Mouse (Mus musculus): ENCODE measurements at regions not wholly inside any gene's neighbourhood (a gene's known extent, or its start where the extent isn't known, plus 50 kb on each side); places are given as distances from the start of the nearest gene placed in this dataset.
A peak's percentile ranks its signal among the peaks of the same experiment; 100 is the strongest.

- Histone ChIP-seq H3K4me1 (replicated peaks; ENCODE audit: control insufficient read depth, insufficient read depth, low read length) (peaks cover 5% of the 10 kb centered on the region; the same call in 1 of the 2 replicates), H3K4me2 (replicated peaks) (no peak overlapping the region), H3K36me3 (replicated peaks; ENCODE audit: control insufficient read depth, insufficient read depth) (no peaks in the 10 kb centered on the region), H3K27me3 (ENCODE audit: control insufficient read depth, insufficient read depth, low read length) (no peaks in the 10 kb centered on the region; the same call in 1 of the 2 replicates), H3K9me3 (ENCODE audit: control insufficient read depth, low read length) (no peaks in the 10 kb centered on the region), H3K4me3 (replicated peaks; ENCODE audit: low read length) (no peak overlapping the region), H3K27ac (peak overlapping the region; percentile 47), H3K9ac (no peak overlapping the region)
- DNase-seq (ENCODE audit: low spot score) = no peak
- ATAC-seq (ENCODE audit: low FRiP score) = no peak
- WGBS = 78% methylated on average over 7 of the region's 7 CpGs
Observed at GRCm38 (mm10) chr5:100232076-100232475, 72.5 kb upstream of the Tmem150c start.

- DNase-seq (ENCODE audit: low spot score) (no peak), ATAC-seq (ENCODE audit: low FRiP score) (no peak)
- no peak overlapping the region for H3K4me3 ChIP-seq (replicated peaks; ENCODE audit: low read length)
- WGBS = 62% methylated on average over 11 of the region's 11 CpGs
- H3K27ac ChIP-seq = peak overlapping the region; percentile 47
- peaks cover 5% of the 10 kb centered on the region; the same call in 1 of the 2 replicates for H3K4me1 ChIP-seq (replicated peaks; ENCODE audit: control insufficient read depth, insufficient read depth, low read length)
- no peak overlapping the region for H3K9ac ChIP-seq
- H3K27me3 ChIP-seq (ENCODE audit: control insufficient read depth, insufficient read depth, low read length) = no peaks in the 10 kb centered on the region; the same call in 1 of the 2 replicates
- H3K36me3 ChIP-seq (replicated peaks; ENCODE audit: control insufficient read depth, insufficient read depth) = no peaks in the 10 kb centered on the region
- no peaks in the 10 kb centered on the region for H3K9me3 ChIP-seq (ENCODE audit: control insufficient read depth, low read length)
- H3K4me2 ChIP-seq (replicated peaks) = no peak overlapping the region
Observed at GRCm38 (mm10) chr5:100231574-100231973, 72.0 kb upstream of the Tmem150c start.

GRCm38 (mm10) chr5:100230038-100230437 is 70.4 kb upstream of the Tmem150c start:
- WGBS = 88% methylated on average over 4 of the region's 4 CpGs
- no peak for DNase-seq (ENCODE audit: low spot score)
- Histone ChIP-seq H3K4me3 (replicated peaks; ENCODE audit: low read length) (no peak overlapping the region), H3K4me2 (replicated peaks) (no peak overlapping the region), H3K9me3 (ENCODE audit: control insufficient read depth, low read length) (no peaks in the 10 kb centered on the region), H3K27ac (no peak overlapping the region), H3K4me1 (replicated peaks; ENCODE audit: control insufficient read depth, insufficient read depth, low read length) (peaks cover 5% of the 10 kb centered on the region; the same call in 1 of the 2 replicates), H3K9ac (no peak overlapping the region), H3K36me3 (replicated peaks; ENCODE audit: control insufficient read depth, insufficient read depth) (no peaks in the 10 kb centered on the region), H3K27me3 (ENCODE audit: control insufficient read depth, insufficient read depth, low read length) (no peaks in the 10 kb centered on the region; the same call in 1 of the 2 replicates)
- ATAC-seq (ENCODE audit: low FRiP score) = no peak

DNA sequence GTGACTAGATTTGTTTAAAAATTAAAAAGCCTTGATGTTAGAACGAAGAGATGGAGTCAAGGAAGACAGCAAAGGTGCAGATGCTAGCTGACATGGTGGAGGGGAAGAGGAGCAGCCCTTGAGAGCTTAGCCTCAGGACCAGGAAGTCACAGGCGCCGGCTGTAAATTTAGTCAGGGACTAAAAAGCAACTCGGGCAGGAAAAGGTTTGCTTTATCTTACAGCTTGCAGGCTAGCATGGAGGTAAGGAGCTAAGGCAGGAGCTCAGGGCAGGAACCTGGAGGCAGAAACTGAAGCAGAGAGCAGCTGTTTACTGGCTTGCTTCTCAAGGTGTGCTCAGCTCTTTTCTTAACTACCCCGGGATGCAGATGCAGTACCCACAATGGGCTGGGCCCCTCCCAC is 68.3 kb upstream of the Tmem150c start:
- 83% methylated on average over 5 of the region's 5 CpGs for WGBS
- Histone ChIP-seq H3K27ac (no peak overlapping the region), H3K9ac (no peak overlapping the region), H3K4me1 (replicated peaks; ENCODE audit: control insufficient read depth, insufficient read depth, low read length) (peaks cover 5% of the 10 kb centered on the region; the same call in 1 of the 2 replicates), H3K27me3 (ENCODE audit: control insufficient read depth, insufficient read depth, low read length) (no peaks in the 10 kb centered on the region; the same call in 1 of the 2 replicates), H3K4me3 (replicated peaks; ENCODE audit: low read length) (no peak overlapping the region), H3K9me3 (ENCODE audit: control insufficient read depth, low read length) (no peaks in the 10 kb centered on the region), H3K4me2 (replicated peaks) (no peak overlapping the region), H3K36me3 (replicated peaks; ENCODE audit: control insufficient read depth, insufficient read depth) (no peaks in the 10 kb centered on the region)
- ATAC-seq (ENCODE audit: low FRiP score) = no peak
- DNase-seq (ENCODE audit: low spot score) = no peak

- DNase-seq (ENCODE audit: low spot score) (no peak), ATAC-seq (ENCODE audit: low FRiP score) (no peak)
- H3K27ac ChIP-seq = no peak overlapping the region
- no peak overlapping the region for H3K9ac ChIP-seq
- H3K4me3 ChIP-seq (replicated peaks; ENCODE audit: low read length) = no peak overlapping the region
- H3K4me1 ChIP-seq (replicated peaks; ENCODE audit: control insufficient read depth, insufficient read depth, low read length) = 0 out of 2 replicates have a peak, but pooled peaks cover 1% of the 10 kb centered on the region
- WGBS = 78% methylated on average over 17 of the region's 17 CpGs
- H3K9me3 ChIP-seq (ENCODE audit: control insufficient read depth, low read length) = no peaks in the 10 kb centered on the region
- no peak overlapping the region for H3K4me2 ChIP-seq (replicated peaks)
- H3K36me3 ChIP-seq (replicated peaks; ENCODE audit: control insufficient read depth, insufficient read depth) = no peaks in the 10 kb centered on the region
- H3K27me3 ChIP-seq (ENCODE audit: control insufficient read depth, insufficient read depth, low read length) = no peaks in the 10 kb centered on the region; the same call in 1 of the 2 replicates
Observed at GRCm38 (mm10) chr5:100226571-100227235, 67.1 kb upstream of the Tmem150c start.

GRCm38 (mm10) chr5:100225491-100225890 is 65.9 kb upstream of the Tmem150c start:
- H3K36me3 ChIP-seq (replicated peaks; ENCODE audit: control insufficient read depth, insufficient read depth) = no peaks in the 10 kb centered on the region
- 72% methylated on average over 7 of the region's 7 CpGs for WGBS
- no peak overlapping the region for H3K9ac ChIP-seq
- H3K4me3 ChIP-seq (replicated peaks; ENCODE audit: low read length) = no peak overlapping the region
- DNase-seq (ENCODE audit: low spot score) (no peak), ATAC-seq (ENCODE audit: low FRiP score) (no peak)
- H3K4me2 ChIP-seq (replicated peaks) = no peak overlapping the region
- H3K9me3 ChIP-seq (ENCODE audit: control insufficient read depth, low read length) = no peaks in the 10 kb centered on the region
- no peaks in the 10 kb centered on the region; the same call in 1 of the 2 replicates for H3K27me3 ChIP-seq (ENCODE audit: control insufficient read depth, insufficient read depth, low read length)
- H3K27ac ChIP-seq = no peak overlapping the region
- H3K4me1 ChIP-seq (replicated peaks; ENCODE audit: control insufficient read depth, insufficient read depth, low read length) = no peaks in the 10 kb centered on the region

- no peak overlapping the region for H3K27ac ChIP-seq
- DNase-seq (ENCODE audit: low spot score) = no peak
- H3K4me1 ChIP-seq (replicated peaks; ENCODE audit: control insufficient read depth, insufficient read depth, low read length) = no peaks in the 10 kb centered on the region
- no peak overlapping the region for H3K9ac ChIP-seq
- H3K4me2 ChIP-seq (replicated peaks) = no peak overlapping the region
- no peak overlapping the region for H3K4me3 ChIP-seq (replicated peaks; ENCODE audit: low read length)
- H3K36me3 ChIP-seq (replicated peaks; ENCODE audit: control insufficient read depth, insufficient read depth) = no peaks in the 10 kb centered on the region
- H3K9me3 ChIP-seq (ENCODE audit: control insufficient read depth, low read length) = no peaks in the 10 kb centered on the region
- ATAC-seq (ENCODE audit: low FRiP score) = no peak
- WGBS = 78% methylated on average over 10 of the region's 10 CpGs
- no peaks in the 10 kb centered on the region; the same call in 1 of the 2 replicates for H3K27me3 ChIP-seq (ENCODE audit: control insufficient read depth, insufficient read depth, low read length)
Observed at GRCm38 (mm10) chr5:100224773-100225363, 65.3 kb upstream of the Tmem150c start.

GRCm38 (mm10) chr5:100221005-100221583 is 61.5 kb upstream of the Tmem150c start:
- Histone ChIP-seq H3K9me3 (ENCODE audit: control insufficient read depth, low read length) (no peaks in the 10 kb centered on the region), H3K36me3 (replicated peaks; ENCODE audit: control insufficient read depth, insufficient read depth) (no peaks in the 10 kb centered on the region), H3K27ac (no peak overlapping the region; the same call in 1 of the 2 replicates), H3K4me3 (replicated peaks; ENCODE audit: low read length) (no peak overlapping the region), H3K4me1 (replicated peaks; ENCODE audit: control insufficient read depth, insufficient read depth, low read length) (no peaks in the 10 kb centered on the region), H3K4me2 (replicated peaks) (no peak overlapping the region; the same call in 1 of the 2 replicates), H3K9ac (no peak overlapping the region), H3K27me3 (ENCODE audit: control insufficient read depth, insufficient read depth, low read length) (no peaks in the 10 kb centered on the region)
- WGBS = 59% methylated on average over 10 of the region's 10 CpGs
- DNase-seq (ENCODE audit: low spot score) (no peak), ATAC-seq (ENCODE audit: low FRiP score) (no peak)

- no peaks in the 10 kb centered on the region for H3K9me3 ChIP-seq (ENCODE audit: control insufficient read depth, low read length)
- no peak overlapping the region for H3K9ac ChIP-seq
- H3K36me3 ChIP-seq (replicated peaks; ENCODE audit: control insufficient read depth, insufficient read depth) = no peaks in the 10 kb centered on the region
- 90% methylated on average over 11 of the region's 11 CpGs for WGBS
- ATAC-seq (ENCODE audit: low FRiP score) (no peak), DNase-seq (ENCODE audit: low spot score) (no peak)
- no peak overlapping the region for H3K4me3 ChIP-seq (replicated peaks; ENCODE audit: low read length)
- no peaks in the 10 kb centered on the region for H3K4me1 ChIP-seq (replicated peaks; ENCODE audit: control insufficient read depth, insufficient read depth, low read length)
- no peak overlapping the region for H3K27ac ChIP-seq
- H3K27me3 ChIP-seq (ENCODE audit: control insufficient read depth, insufficient read depth, low read length) = no peaks in the 10 kb centered on the region
- H3K4me2 ChIP-seq (replicated peaks) = no peak overlapping the region
Observed at GRCm38 (mm10) chr5:100220320-100220719, 60.7 kb upstream of the Tmem150c start.
